Mouse (Mus musculus) large intestine, adult 2 months (tissue): ENCODE data around the gene Kif24. TPM values are rescaled to one million over a fixed set of nuclear protein-coding genes. Genes with fewer than 3 reads are reported as not detected.

Source experiments
- DNase-seq: peaks from one replicate; pipeline ENCODE4 v3.0.0-alpha.2; 2012; ENCODE audit warnings: low read depth, low spot score
- WGBS: fragments of 180-500 bp; shearing (Covaris S2); methylation state at CpG from one replicate; pipeline ENCODE4 v1.1.7; 2018; 5-methylcytosine and 5-hydroxymethylcytosine counted together
- polyA plus RNA-seq: library from polyadenylated mRNA; depleted of rRNA; stranded (reverse); fragments of >200 nt; gene quantifications from 2 replicates; pipeline ENCODE4 v1.2.3, GENCODE M21; 2012; rRNA removed

Gene Kif24
- 2.1 and 3.0 TPM in 2 replicates for polyA plus RNA-seq

- peak; percentile 99 for DNase-seq
- under 1% methylated on average over 70 of the region's 70 CpGs for WGBS
Measured at GRCm38 (mm10) chr4:41464345-41465286, at the start of gene Kif24, which contains the start of gene Nudt2. Gene Kif24, minus strand, starts transcription at chr4:41464887. Gene Nudt2, plus strand, starts transcription at chr4:41465151.

- 28% methylated on average over 8 of the region's 8 CpGs for WGBS
- no peak for DNase-seq
Measured at GRCm38 (mm10) chr4:41513714-41514113, 49.0 kb upstream of the Kif24 start.

- WGBS = 49% methylated on average over 4 of the region's 4 CpGs
- DNase-seq = no peak
Measured at GRCm38 (mm10) chr4:41513309-41513708, 48.6 kb upstream of the Kif24 start.

GRCm38 (mm10) chr4:41507998-41508397, 43.3 kb upstream of the Kif24 start:
- DNase-seq = no peak
- 69% methylated on average over 7 of the region's 7 CpGs for WGBS

GRCm38 (mm10) chr4:41507326-41507924, 42.7 kb upstream of the Kif24 start:
- WGBS = 10% methylated on average over 22 of the region's 22 CpGs
- no peak for DNase-seq

GRCm38 (mm10) chr4:41506906-41507305, 42.2 kb upstream of the Kif24 start:
- under 1% methylated on average over 29 of the region's 29 CpGs for WGBS
- no peak for DNase-seq

GRCm38 (mm10) chr4:41506156-41506555, 41.5 kb upstream of the Kif24 start:
- WGBS = 19% methylated on average over 13 of the region's 13 CpGs
- no peak for DNase-seq

GRCm38 (mm10) chr4:41505131-41505551, 40.5 kb upstream of the Kif24 start:
- DNase-seq = no peak
- 73% methylated on average over 11 of the region's 11 CpGs for WGBS

- WGBS = 81% methylated on average over 5 of the region's 5 CpGs
- DNase-seq = no peak
Measured at GRCm38 (mm10) chr4:41504325-41504724, 39.6 kb upstream of the Kif24 start.

GRCm38 (mm10) chr4:41502986-41503412, 38.3 kb upstream of the Kif24 start, which contains the start of gene AI464131:
Gene AI464131, minus strand, starts transcription at chr4:41503076.
- WGBS = under 1% methylated on average over 18 of the region's 18 CpGs
- DNase-seq = peak; percentile 99

GRCm38 (mm10) chr4:41502171-41502940, 37.7 kb upstream of the Kif24 start:
- 8% methylated on average over 20 of the region's 20 CpGs for WGBS
- DNase-seq = no peak

GRCm38 (mm10) chr4:41500787-41501186, 36.1 kb upstream of the Kif24 start:
- no peak for DNase-seq
- 27% methylated on average over 4 of the region's 4 CpGs for WGBS

- WGBS = 86% methylated on average over 8 of the region's 8 CpGs
- DNase-seq = no peak
Measured at GRCm38 (mm10) chr4:41499619-41500018, 34.9 kb upstream of the Kif24 start.

GRCm38 (mm10) chr4:41498921-41499391, 34.3 kb upstream of the Kif24 start:
- DNase-seq = no peak

GRCm38 (mm10) chr4:41497995-41498845, 33.5 kb upstream of the Kif24 start:
- DNase-seq = no peak
- WGBS = 69% methylated on average over 72 of the region's 72 CpGs

More at GRCm38 (mm10) chr4:41498921-41499391, 34.3 kb upstream of the Kif24 start:
- 71% methylated on average over 43 of the region's 43 CpGs for WGBS

GRCm38 (mm10) chr4:41497579-41497978, 32.9 kb upstream of the Kif24 start:
- 65% methylated on average over 34 of the region's 34 CpGs for WGBS

GRCm38 (mm10) chr4:41497046-41497445, 32.4 kb upstream of the Kif24 start:
- WGBS = 56% methylated on average over 5 of the region's 5 CpGs
- DNase-seq = no peak

More at GRCm38 (mm10) chr4:41497579-41497978, 32.9 kb upstream of the Kif24 start:
- DNase-seq = no peak

- DNase-seq = no peak
- 51% methylated on average over 11 of the region's 11 CpGs for WGBS
Measured at GRCm38 (mm10) chr4:41495850-41496249, 31.2 kb upstream of the Kif24 start.

- DNase-seq = no peak
- 67% methylated on average over 4 of the region's 4 CpGs for WGBS
Measured at GRCm38 (mm10) chr4:41495076-41495475, 30.4 kb upstream of the Kif24 start.
